In genomic region chr3:89090694-89091655, GRCm38 (mm10) we compare ENCODE assay signal across 8 mouse cellular contexts. TPM values are rescaled to one million over a fixed set of nuclear protein-coding genes. Genes with fewer than 3 reads are reported as not detected.
DNase-seq lines count a peak whose midpoint lies in the region; ATAC-seq and TF ChIP-seq lines count a peak whose summit lies in the region.

No protein-coding gene starts in this region.

- peak; percentile 28 for TF ChIP-seq CTCF in E14TG2a.4 (conservative IDR thresholded peaks at IDR 0.05; ENCODE audit: low read length)
- TF ChIP-seq CTCF in testis, adult 2 months (IDR thresholded peaks at IDR 0.05; ENCODE audit: control insufficient read depth, insufficient read depth, insufficient replicate concordance, low read depth, low read length): 0 out of 2 replicates have a peak, but pooled peaks have one; percentile 24

- H3K4me3 ChIP-seq in E14TG2a.4 (replicated peaks; ENCODE audit: low read length): peak overlapping the region; percentile 90
- H3K4me3 ChIP-seq in forebrain, embryonic 10.5 days: peak overlapping the region; percentile 71
- peak overlapping the region; percentile 69 for H3K4me3 ChIP-seq in heart, embryonic 15.5 days
- H3K4me3 ChIP-seq in liver, embryonic 15.5 days (replicated peaks): peak overlapping the region; percentile 68
- H3K4me3 ChIP-seq in neural tube, embryonic 13.5 days: peak overlapping the region; percentile 74
- H3K4me3 ChIP-seq in testis, adult 2 months (ENCODE audit: control insufficient read depth, low read depth, low read length): peak overlapping the region; percentile 85

- peak overlapping the region; percentile 89 for H3K27ac ChIP-seq in forebrain, embryonic 10.5 days
- H3K27ac ChIP-seq in heart, embryonic 15.5 days: peak overlapping the region; percentile 72
- peak overlapping the region; percentile 74 for H3K27ac ChIP-seq in liver, embryonic 15.5 days (replicated peaks)
- peak overlapping the region; percentile 86 for H3K27ac ChIP-seq in neural tube, embryonic 13.5 days (replicated peaks)
- no peak overlapping the region for H3K27ac ChIP-seq in testis, adult 2 months (ENCODE audit: control insufficient read depth, insufficient read depth, low read depth, low read length)

- H3K36me3 ChIP-seq in E14TG2a.4 (ENCODE audit: insufficient read depth, low read length): peaks cover 29% of the 10 kb centered on the region
- peaks cover 44% of the 10 kb centered on the region for H3K36me3 ChIP-seq in forebrain, embryonic 10.5 days (replicated peaks)
- H3K36me3 ChIP-seq in heart, embryonic 15.5 days: peaks cover 18% of the 10 kb centered on the region; the same call in 1 of the 2 replicates
- H3K36me3 ChIP-seq in liver, embryonic 15.5 days (replicated peaks): peaks cover 22% of the 10 kb centered on the region
- peaks cover 53% of the 10 kb centered on the region for H3K36me3 ChIP-seq in neural tube, embryonic 13.5 days
- no peaks in the 10 kb centered on the region for H3K36me3 ChIP-seq in testis, adult 2 months (ENCODE audit: control insufficient read depth, insufficient read depth, low read length)

- peak; percentile 58 for ATAC-seq in heart, embryonic 15.5 days (replicated peaks; ENCODE audit: insufficient number of reproducible peaks, insufficient read depth, low FRiP score, low read depth)
- ATAC-seq in liver, embryonic 15.5 days (ENCODE audit: insufficient read depth): peak; percentile 48
- ATAC-seq in neural tube, embryonic 13.5 days (ENCODE audit: low read depth): peak; percentile 44

- peak; percentile 65 for DNase-seq in c-Kit-positive CD71-positive TER-119-negative erythroid progenitor cells, embryonic 14.5 days (ENCODE audit: low read depth)
- DNase-seq in forebrain, embryonic 10.5 days (ENCODE audit: extremely low spot score, low spot score): peak; percentile 84
- DNase-seq in kidney, postnatal 25 days: peak; percentile 80 to 92

- H3K27me3 ChIP-seq in E14TG2a.4 (ENCODE audit: insufficient read depth, low read length): peaks cover 53% of the 10 kb centered on the region
- H3K27me3 ChIP-seq in forebrain, embryonic 10.5 days (ENCODE audit: poor library complexity, severe bottlenecking): peaks cover 68% of the 10 kb centered on the region
- peaks cover 27% of the 10 kb centered on the region for H3K27me3 ChIP-seq in heart, embryonic 15.5 days
- H3K27me3 ChIP-seq in liver, embryonic 15.5 days: peaks cover 47% of the 10 kb centered on the region
- peaks cover 14% of the 10 kb centered on the region; the same call in 1 of the 2 replicates for H3K27me3 ChIP-seq in neural tube, embryonic 13.5 days
- no peaks in the 10 kb centered on the region; the same call in 1 of the 2 replicates for H3K27me3 ChIP-seq in testis, adult 2 months (ENCODE audit: control insufficient read depth, insufficient read depth, low read length)

- WGBS in forebrain, embryonic 10.5 days: under 1% methylated on average over 72 of the region's 74 CpGs
- WGBS in heart, embryonic 15.5 days: under 1% methylated on average over 72 of the region's 74 CpGs
- WGBS in liver, embryonic 15.5 days (ENCODE audit: insufficient replicate concordance): 1% methylated on average over 72 of the region's 74 CpGs
- under 1% methylated on average over 69 of the region's 74 CpGs for WGBS in neural tube, embryonic 13.5 days

- no peak for TF ChIP-seq POLR2A in testis, adult 2 months (IDR thresholded peaks at IDR 0.05; ENCODE audit: control insufficient read depth, low read depth, low read length)

- H3K9me3 ChIP-seq in E14TG2a.4 (ENCODE audit: low read length): no peaks in the 10 kb centered on the region
- H3K9me3 ChIP-seq in forebrain, embryonic 10.5 days: no peaks in the 10 kb centered on the region
- no peaks in the 10 kb centered on the region for H3K9me3 ChIP-seq in heart, embryonic 15.5 days (replicated peaks)
- no peaks in the 10 kb centered on the region for H3K9me3 ChIP-seq in liver, embryonic 15.5 days (replicated peaks)
- H3K9me3 ChIP-seq in neural tube, embryonic 13.5 days: no peaks in the 10 kb centered on the region

- H3K4me1 ChIP-seq in E14TG2a.4 (replicated peaks; ENCODE audit: low read depth, low read length): peaks cover 86% of the 10 kb centered on the region
- H3K4me1 ChIP-seq in forebrain, embryonic 10.5 days: peaks cover 67% of the 10 kb centered on the region
- peaks cover 39% of the 10 kb centered on the region for H3K4me1 ChIP-seq in heart, embryonic 15.5 days (replicated peaks)
- peaks cover 66% of the 10 kb centered on the region for H3K4me1 ChIP-seq in liver, embryonic 15.5 days (replicated peaks)
- peaks cover 51% of the 10 kb centered on the region for H3K4me1 ChIP-seq in neural tube, embryonic 13.5 days (replicated peaks)
- peaks cover 37% of the 10 kb centered on the region for H3K4me1 ChIP-seq in testis, adult 2 months (ENCODE audit: control insufficient read depth, insufficient read depth, low read length)

- H3K4me2 ChIP-seq in heart, embryonic 15.5 days: peak overlapping the region; percentile 100
- H3K4me2 ChIP-seq in liver, embryonic 15.5 days: peak overlapping the region; percentile 100
- peak overlapping the region; percentile 94 for H3K4me2 ChIP-seq in neural tube, embryonic 13.5 days

- peak overlapping the region; percentile 62 for H3K9ac ChIP-seq in heart, embryonic 15.5 days
- peak overlapping the region; percentile 72 for H3K9ac ChIP-seq in liver, embryonic 15.5 days
- peak overlapping the region; percentile 92 for H3K9ac ChIP-seq in neural tube, embryonic 13.5 days

RNA-seq across cellular contexts. Expression of gene Rusc1, which starts 2.1 kb away (rescaled TPM):
- 12.4 and 13.7 TPM in 2 replicates for polyA plus RNA-seq in forebrain, embryonic 10.5 days (2016; fragmentation: Nextera tagmentation; extraction: Ambion mirVana)
- polyA plus RNA-seq in heart, embryonic 15.5 days (2015; fragmentation: Nextera tagmentation; extraction: Ambion mirVana): 7.5 and 12.6 TPM in 2 replicates
- polyA plus RNA-seq in liver, embryonic 15.5 days (2015; fragmentation: Nextera tagmentation; extraction: Ambion mirVana): 3.0 and 4.0 TPM in 2 replicates
- 83.4 and 91.9 TPM in 2 replicates for polyA plus RNA-seq in neural tube, embryonic 13.5 days (2015; fragmentation: Nextera tagmentation; extraction: Ambion mirVana)
- polyA plus RNA-seq in testis, adult 2 months (2012; rRNA removed): 7.3 and 9.0 TPM in 2 replicates

RNA-seq across cellular contexts. Expression of gene Gm43738, which starts 9.9 kb away (rescaled TPM):
- not detected in 2 replicates for polyA plus RNA-seq in forebrain, embryonic 10.5 days (2016; fragmentation: Nextera tagmentation; extraction: Ambion mirVana)
- polyA plus RNA-seq in heart, embryonic 15.5 days (2015; fragmentation: Nextera tagmentation; extraction: Ambion mirVana): 0.06 TPM in 1 of 2 replicates, not detected in the other
- not detected in 2 replicates for polyA plus RNA-seq in liver, embryonic 15.5 days (2015; fragmentation: Nextera tagmentation; extraction: Ambion mirVana)
- 0.15 TPM in 1 of 2 replicates, not detected in the other for polyA plus RNA-seq in neural tube, embryonic 13.5 days (2015; fragmentation: Nextera tagmentation; extraction: Ambion mirVana)
- polyA plus RNA-seq in testis, adult 2 months (2012; rRNA removed): not detected in 2 replicates

RNA-seq across cellular contexts. Expression of gene Fdps, which starts 10.8 kb away (rescaled TPM):
- 327 and 359 TPM in 2 replicates for polyA plus RNA-seq in forebrain, embryonic 10.5 days (2016; fragmentation: Nextera tagmentation; extraction: Ambion mirVana)
- 86.6 and 124 TPM in 2 replicates for polyA plus RNA-seq in heart, embryonic 15.5 days (2015; fragmentation: Nextera tagmentation; extraction: Ambion mirVana)
- 339 and 359 TPM in 2 replicates for polyA plus RNA-seq in liver, embryonic 15.5 days (2015; fragmentation: Nextera tagmentation; extraction: Ambion mirVana)
- polyA plus RNA-seq in neural tube, embryonic 13.5 days (2015; fragmentation: Nextera tagmentation; extraction: Ambion mirVana): 329 and 357 TPM in 2 replicates
- 109 and 114 TPM in 2 replicates for polyA plus RNA-seq in testis, adult 2 months (2012; rRNA removed)

RNA-seq across cellular contexts. Expression of gene Pklr, which starts 45.0 kb away (rescaled TPM):
- polyA plus RNA-seq in forebrain, embryonic 10.5 days (2016; fragmentation: Nextera tagmentation; extraction: Ambion mirVana): 4.5 and 5.6 TPM in 2 replicates
- 0.09 and 0.61 TPM in 2 replicates for polyA plus RNA-seq in heart, embryonic 15.5 days (2015; fragmentation: Nextera tagmentation; extraction: Ambion mirVana)
- polyA plus RNA-seq in liver, embryonic 15.5 days (2015; fragmentation: Nextera tagmentation; extraction: Ambion mirVana): 102 and 104 TPM in 2 replicates
- 0.14 and 0.46 TPM in 2 replicates for polyA plus RNA-seq in neural tube, embryonic 13.5 days (2015; fragmentation: Nextera tagmentation; extraction: Ambion mirVana)
- not detected in 2 replicates for polyA plus RNA-seq in testis, adult 2 months (2012; rRNA removed)
